Comparison of ENCODE assay signal across 8 mouse cellular contexts in genomic region chr1:34850343-34851136, GRCm38 (mm10). TPM values are rescaled to one million over a fixed set of nuclear protein-coding genes. Genes with fewer than 3 reads are reported as not detected.
DNase-seq lines count a peak whose midpoint lies in the region; ATAC-seq and TF ChIP-seq lines count a peak whose summit lies in the region.

No protein-coding gene starts in this region.

- peak overlapping the region; percentile 65 for H3K4me3 ChIP-seq in lung, embryonic 14.5 days (ENCODE audit: low read depth, low read length)
- H3K4me3 ChIP-seq in hindbrain, embryonic 14.5 days (replicated peaks; ENCODE audit: low read length), result peak overlapping the region; percentile 85
- peak overlapping the region; percentile 90 for H3K4me3 ChIP-seq in midbrain, embryonic 16.5 days (ENCODE audit: low read depth, low read length)

- ATAC-seq in lung, embryonic 14.5 days (ENCODE audit: insufficient read depth), result peak; percentile 38; the same call in 1 of the 2 replicates
- ATAC-seq in hindbrain, embryonic 14.5 days (ENCODE audit: low FRiP score), result peak; percentile 46
- peak; percentile 71 for ATAC-seq in midbrain, embryonic 16.5 days

- H3K27me3 ChIP-seq in lung, embryonic 14.5 days (ENCODE audit: insufficient read depth, low read length), result no peaks in the 10 kb centered on the region
- no peaks in the 10 kb centered on the region for H3K27me3 ChIP-seq in hindbrain, embryonic 14.5 days (ENCODE audit: control insufficient read depth, insufficient read depth, low read length)
- no peaks in the 10 kb centered on the region for H3K27me3 ChIP-seq in midbrain, embryonic 16.5 days (ENCODE audit: control insufficient read depth, insufficient read depth, low read depth, low read length)

- TF ChIP-seq CTCF in lung, embryonic 14.5 days (IDR thresholded peaks at IDR 0.05; ENCODE audit: low read depth), result no peak

- DNase-seq in lung, embryonic 14.5 days, result no peak
- DNase-seq in lung, postnatal 36 days, result no peak
- peak; percentile 57 for DNase-seq in cerebellum, adult 9-11 months
- peak; percentile 32 for DNase-seq in hindbrain, embryonic 14.5 days (ENCODE audit: low spot score)
- no peak for DNase-seq in spleen, adult 12 weeks (ENCODE audit: low spot score)
- DNase-seq in layer of hippocampus, adult 9-11 months, result no peak
- DNase-seq in spleen, postnatal 14 days (ENCODE audit: low spot score in 2 of 2), result no peak

- H3K36me3 ChIP-seq in lung, embryonic 14.5 days (ENCODE audit: insufficient read depth), result no peaks in the 10 kb centered on the region
- H3K36me3 ChIP-seq in hindbrain, embryonic 14.5 days (replicated peaks; ENCODE audit: control insufficient read depth, insufficient read depth), result no peaks in the 10 kb centered on the region
- H3K36me3 ChIP-seq in midbrain, embryonic 16.5 days (ENCODE audit: control insufficient read depth, insufficient read depth, low read length), result no peaks in the 10 kb centered on the region

- no peaks in the 10 kb centered on the region for H3K4me1 ChIP-seq in lung, embryonic 14.5 days (ENCODE audit: insufficient read depth)
- H3K4me1 ChIP-seq in hindbrain, embryonic 14.5 days (replicated peaks; ENCODE audit: control insufficient read depth, insufficient read depth, low read length), result peaks cover 24% of the 10 kb centered on the region
- H3K4me1 ChIP-seq in midbrain, embryonic 16.5 days (ENCODE audit: control insufficient read depth, insufficient read depth, low read length), result peaks cover 34% of the 10 kb centered on the region

- peak overlapping the region; percentile 73 for H3K9ac ChIP-seq in lung, embryonic 14.5 days
- peak overlapping the region; percentile 90 for H3K9ac ChIP-seq in hindbrain, embryonic 14.5 days
- H3K9ac ChIP-seq in midbrain, embryonic 16.5 days (ENCODE audit: low read depth, low read length), result peak overlapping the region; percentile 97

- no peaks in the 10 kb centered on the region for H3K9me3 ChIP-seq in lung, embryonic 14.5 days (ENCODE audit: low read depth, low read length)
- no peaks in the 10 kb centered on the region for H3K9me3 ChIP-seq in hindbrain, embryonic 14.5 days (ENCODE audit: control insufficient read depth, low read length)
- no peaks in the 10 kb centered on the region for H3K9me3 ChIP-seq in midbrain, embryonic 16.5 days (replicated peaks; ENCODE audit: control insufficient read depth, low read length, poor library complexity, severe bottlenecking)

- no peak overlapping the region for H3K27ac ChIP-seq in lung, embryonic 14.5 days (ENCODE audit: low read depth)
- peak overlapping the region; percentile 82; the same call in 1 of the 2 replicates for H3K27ac ChIP-seq in hindbrain, embryonic 14.5 days
- H3K27ac ChIP-seq in midbrain, embryonic 16.5 days (ENCODE audit: low read length), result peak overlapping the region; percentile 80

- WGBS in lung, embryonic 14.5 days, result 46% methylated on average over 11 of the region's 11 CpGs
- whole genome bisulfite sequencing in hindbrain, embryonic 14.5 days, result 50% methylated on average over 10 of the region's 11 CpGs
- 42% methylated on average over 10 of the region's 11 CpGs for WGBS in midbrain, embryonic 16.5 days

- H3K4me2 ChIP-seq in lung, embryonic 14.5 days, result peak overlapping the region; percentile 79
- peak overlapping the region; percentile 55 for H3K4me2 ChIP-seq in hindbrain, embryonic 14.5 days (replicated peaks)
- H3K4me2 ChIP-seq in midbrain, embryonic 16.5 days (ENCODE audit: low read length), result peak overlapping the region; percentile 87

RNA-seq across cellular contexts. Expression of gene Plekhb2, which starts 0.8 kb away (rescaled TPM):
- 26.8 and 27.9 TPM in 2 replicates for polyA plus RNA-seq in lung, embryonic 14.5 days (2014; fragmentation: Nextera tagmentation; extraction: Ambion mirVana)
- 75.0 and 85.6 TPM in 2 replicates for polyA plus RNA-seq in hindbrain, embryonic 14.5 days (2014; fragmentation: Nextera tagmentation; extraction: Ambion mirVana)
- polyA plus RNA-seq in midbrain, embryonic 16.5 days (2015; fragmentation: Nextera tagmentation; extraction: Ambion mirVana), result 76.8 and 83.5 TPM in 2 replicates

RNA-seq across cellular contexts. Expression of gene Fam168b, which starts 7.7 kb away (rescaled TPM):
- 76.9 and 86.0 TPM in 2 replicates for polyA plus RNA-seq in lung, embryonic 14.5 days (2014; fragmentation: Nextera tagmentation; extraction: Ambion mirVana)
- polyA plus RNA-seq in hindbrain, embryonic 14.5 days (2014; fragmentation: Nextera tagmentation; extraction: Ambion mirVana), result 114 and 129 TPM in 2 replicates
- polyA plus RNA-seq in midbrain, embryonic 16.5 days (2015; fragmentation: Nextera tagmentation; extraction: Ambion mirVana), result 131 and 139 TPM in 2 replicates

Comparison
In these comparisons a context has a peak if more than half of its experiments do, and no peak if none do; other contexts are left out.
1. DNase-seq: peak in cerebellum, adult 9-11 months (single experiment) and hindbrain, embryonic 14.5 days (single experiment); none in lung, embryonic 14.5 days (single experiment), lung, postnatal 36 days (single experiment), spleen, adult 12 weeks (single experiment), layer of hippocampus, adult 9-11 months (single experiment) and spleen, postnatal 14 days (0 of 2).
2. Peak in every context shown above with its lines, with median percentiles within 50 percentile points of each other: ATAC-seq, H3K4me2 ChIP-seq, H3K4me3 ChIP-seq and H3K9ac ChIP-seq.